Mouse (Mus musculus) gastrocnemius, postnatal 14 days (tissue): Measurements from ENCODE around the gene Btg3. TPM values are rescaled to one million over a fixed set of nuclear protein-coding genes. Genes with fewer than 3 reads are reported as not detected.

Experiments
- DNase-seq: peaks from one replicate; pipeline ENCODE4 v3.0.0; 2021; ENCODE audit warnings: mixed read lengths
- intact Hi-C: fragments of 180-260 bp; cut with DNase I; formaldehyde crosslinking; loops from one replicate; pipeline ENCODE4 v1.15.1; 2025; ENCODE audit warnings: low total_unique reads
- total RNA-seq, 2 experiments: library from RNA; stranded (reverse); gene quantifications; 2 replicates each; pipeline ENCODE4 v1.2.3; 2021

Btg3 gene
- total RNA-seq, 2 experiments from 2014 or later = 5.4 to 7.8 TPM

DNA sequence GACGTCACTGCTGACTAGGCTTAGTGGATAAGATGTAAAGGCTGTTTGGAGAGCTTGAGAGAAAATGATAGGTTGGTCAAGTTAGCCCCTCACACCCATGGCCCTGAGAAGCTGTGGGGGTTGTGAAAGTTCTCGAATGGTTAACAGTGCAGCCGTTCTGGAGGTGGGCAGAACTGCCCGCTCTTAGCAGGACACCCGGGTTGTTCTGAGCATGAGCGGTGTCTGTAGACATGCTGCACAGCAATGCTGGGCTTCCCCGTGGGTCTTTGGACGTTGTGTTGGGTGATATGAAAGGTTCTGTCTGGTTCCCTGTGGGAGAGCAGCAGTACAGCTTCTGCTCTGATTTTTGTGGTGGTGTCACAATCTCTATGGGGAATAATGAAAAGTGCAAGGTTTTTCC, 70.4 kb downstream of the Btg3 start:
- intact Hi-C loops = no loop called here
- DNase-seq = no peak

DNA sequence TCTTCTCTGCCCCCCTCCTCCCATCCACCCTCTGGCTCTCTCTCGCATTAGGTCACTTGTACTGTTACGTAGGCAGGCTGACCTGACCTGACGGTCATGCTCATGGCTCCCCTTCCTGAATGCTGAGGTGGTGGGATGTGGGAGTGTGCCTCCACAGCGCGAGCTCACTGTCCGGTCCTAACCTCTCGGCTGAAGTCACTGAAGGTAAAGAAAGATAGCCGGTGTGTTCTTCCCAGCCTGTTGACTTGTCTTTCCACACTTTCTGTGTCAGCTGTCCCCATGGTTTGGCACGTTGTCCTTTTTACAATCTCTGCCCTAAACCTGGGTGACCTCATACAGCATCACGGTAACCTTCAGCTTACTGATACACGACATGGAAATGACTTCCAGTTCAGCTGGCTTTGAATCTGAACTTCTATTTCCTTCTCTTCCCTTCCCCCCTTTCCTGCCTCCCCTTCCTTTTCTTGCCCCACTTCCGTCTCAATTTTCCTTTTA, 71.3 kb downstream of the Btg3 start:
- no peak for DNase-seq
- intact Hi-C loops = no loop called here

DNA sequence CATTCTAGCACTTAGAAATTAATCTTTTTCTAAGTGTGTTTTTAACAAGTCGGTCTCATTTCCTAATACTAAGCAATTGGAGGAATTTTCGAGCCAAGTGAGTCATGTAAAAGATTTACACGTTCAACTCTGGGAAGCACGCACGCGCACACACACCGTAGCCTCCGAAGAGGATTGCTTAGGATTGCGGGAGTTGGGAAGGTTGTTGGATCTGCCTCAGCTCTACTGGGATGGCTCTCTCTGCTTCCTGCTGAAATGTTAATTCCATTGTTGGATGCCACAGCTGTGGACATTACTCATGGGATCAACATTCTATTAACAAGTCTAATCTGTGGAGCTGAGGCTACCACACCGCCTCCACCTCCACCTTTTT, 74.3 kb downstream of the Btg3 start:
- intact Hi-C loops = no loop called here
- DNase-seq = no peak

DNA sequence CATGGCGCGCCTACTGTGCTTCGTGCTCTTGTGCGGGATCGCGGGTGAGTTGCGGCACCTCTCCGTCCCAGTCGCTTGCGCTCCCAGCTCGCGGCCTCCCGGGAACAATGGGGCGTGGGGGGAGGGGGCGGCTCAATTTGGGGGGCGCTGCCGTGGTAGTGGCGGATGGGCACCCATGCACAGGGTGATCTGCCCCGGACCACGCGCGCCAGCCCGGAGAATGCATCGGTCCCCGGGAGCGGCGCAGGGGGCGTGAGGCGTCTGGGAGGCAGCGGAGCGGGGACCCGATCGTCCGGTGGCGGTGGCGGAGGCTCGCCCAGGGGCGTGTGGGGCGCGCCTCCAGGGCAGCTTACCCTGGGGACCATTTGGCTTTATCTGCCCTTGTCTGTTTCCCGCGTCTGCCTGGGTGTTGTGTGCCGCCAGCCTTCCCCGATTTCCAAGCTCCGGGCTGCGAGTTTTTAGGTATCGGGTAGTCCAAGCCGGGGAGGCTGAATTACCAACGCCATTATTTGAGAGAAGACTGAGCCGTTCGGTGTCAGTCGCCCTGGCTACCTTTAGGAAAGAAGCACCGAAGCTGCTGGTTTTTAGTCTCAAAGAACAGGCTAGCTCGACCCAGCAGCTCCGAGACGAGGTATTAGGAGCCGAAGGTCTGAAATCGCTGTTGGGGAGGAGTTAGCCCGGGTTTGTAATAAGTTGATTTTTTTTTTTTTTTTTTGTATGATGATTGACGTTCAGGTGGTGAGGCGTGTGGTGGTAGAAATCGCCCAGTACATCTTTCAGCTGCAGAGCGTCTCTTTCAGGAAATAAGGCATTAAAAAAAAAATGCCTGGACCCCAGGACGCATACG, 74.9 kb downstream of the Btg3 start:
- no peak for DNase-seq
- intact Hi-C loops = no loop called here

DNA sequence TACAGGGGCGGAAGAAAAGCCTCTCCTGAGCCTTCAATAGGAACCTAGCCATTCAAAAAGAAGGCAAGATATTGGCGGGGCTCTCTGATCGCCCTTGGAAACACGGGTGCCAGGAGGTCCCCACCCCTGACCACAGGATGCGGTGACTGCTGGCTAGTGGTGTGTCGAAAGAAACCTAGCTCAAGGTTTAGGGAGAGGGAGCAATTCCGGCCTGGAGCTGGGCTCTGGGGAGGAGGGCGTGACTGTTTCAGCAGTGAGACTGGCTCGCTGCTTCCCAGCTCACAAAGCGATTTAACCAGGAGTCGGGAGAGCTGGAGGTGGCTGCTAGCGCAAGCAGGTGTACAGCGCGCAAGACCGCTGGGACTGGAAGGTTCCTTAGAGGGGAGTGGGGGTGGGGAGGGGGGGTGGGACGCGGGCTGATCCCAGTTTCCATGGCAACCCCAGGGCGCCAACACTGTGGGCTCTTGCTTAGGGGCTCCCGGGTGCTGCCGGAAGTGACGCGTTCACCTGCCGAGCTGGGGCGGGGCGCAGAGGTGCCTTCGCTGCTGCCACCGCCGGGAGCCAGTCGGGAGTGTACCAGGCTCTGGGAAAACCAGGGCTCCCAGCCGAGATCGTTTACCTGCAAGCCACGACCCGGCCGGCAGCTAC, 75.7 kb downstream of the Btg3 start, which contains the start of gene Cxadr:
Cxadr (plus strand) TSS at position 307 of the 648 bp plus-strand sequence.
- intact Hi-C loops = no loop called here
- peak; percentile 19 for DNase-seq

DNA sequence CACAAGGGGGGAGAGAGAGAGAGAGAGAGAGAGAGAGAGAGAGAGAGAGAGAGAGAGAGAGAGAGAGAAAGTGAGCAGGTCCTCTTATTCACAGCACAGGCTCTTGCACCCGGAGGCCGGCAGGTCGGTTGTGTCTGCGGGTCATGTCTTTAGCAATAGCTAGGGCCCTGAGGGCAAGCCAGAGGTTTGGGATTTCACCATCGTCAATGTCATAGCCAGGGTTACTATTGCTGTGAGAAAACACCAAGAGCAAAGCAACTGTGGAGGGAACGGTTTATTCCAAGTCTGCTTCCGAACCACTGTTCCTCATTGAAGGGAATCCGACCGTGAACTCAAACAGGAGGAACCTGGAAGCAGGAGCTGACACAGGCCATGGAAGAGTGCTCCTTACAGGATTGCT, 80.9 kb downstream of the Btg3 start:
- no peak for DNase-seq
- intact Hi-C loops = no loop called here

DNA sequence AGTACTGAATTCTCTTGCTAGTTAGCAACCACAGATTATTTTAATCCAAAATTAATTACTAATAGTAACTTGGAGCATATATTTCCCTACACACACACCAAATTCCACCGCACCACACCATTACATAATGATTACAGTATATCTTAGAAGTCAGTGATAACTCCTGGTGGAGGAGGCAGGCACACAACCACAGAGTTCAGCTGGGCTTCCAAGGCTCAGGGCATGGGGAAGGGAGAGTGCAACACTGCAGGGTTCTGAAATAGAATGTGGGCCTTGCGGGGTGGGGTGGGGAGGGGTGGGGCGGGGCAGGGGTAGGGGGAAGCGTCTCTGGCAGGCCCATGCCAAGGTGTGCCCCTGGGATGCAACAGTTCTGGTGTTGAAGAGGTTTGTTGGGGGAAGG, 81.4 kb downstream of the Btg3 start:
- intact Hi-C loops = no loop called here
- no peak for DNase-seq

DNA sequence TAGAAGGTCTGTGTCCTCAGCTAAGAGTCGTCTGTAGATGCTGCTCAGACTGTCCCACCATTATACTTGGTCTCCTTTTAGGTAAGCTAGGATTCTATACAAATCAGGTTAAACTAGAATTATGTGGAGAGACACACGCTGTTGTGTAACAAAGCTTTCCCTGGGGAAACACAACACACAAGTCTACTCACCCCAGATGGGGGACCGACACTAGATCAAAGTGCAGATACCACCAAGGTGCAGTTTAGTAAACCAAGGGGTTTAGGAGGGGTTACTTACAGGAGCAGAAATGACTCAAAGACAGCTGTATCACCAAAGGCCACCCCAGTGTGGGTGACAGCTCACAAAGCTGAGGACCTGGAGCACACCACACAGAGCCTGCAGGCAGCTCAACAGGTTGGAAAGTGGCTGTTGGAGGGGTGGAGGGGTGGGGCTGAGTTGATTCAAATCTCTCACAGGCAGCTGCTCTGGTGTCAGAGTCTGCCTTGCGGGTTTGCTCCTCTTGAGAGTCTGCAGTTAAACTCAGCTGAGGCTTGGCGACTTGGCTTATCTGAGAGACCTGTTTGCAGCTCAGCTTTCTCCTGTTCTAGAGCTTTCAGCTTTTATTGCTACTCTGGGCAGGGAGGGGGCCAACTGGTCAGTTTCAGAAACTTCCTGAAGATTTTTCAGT, 82.3 kb downstream of the Btg3 start:
- intact Hi-C loops = no loop called here
- DNase-seq = no peak

DNA sequence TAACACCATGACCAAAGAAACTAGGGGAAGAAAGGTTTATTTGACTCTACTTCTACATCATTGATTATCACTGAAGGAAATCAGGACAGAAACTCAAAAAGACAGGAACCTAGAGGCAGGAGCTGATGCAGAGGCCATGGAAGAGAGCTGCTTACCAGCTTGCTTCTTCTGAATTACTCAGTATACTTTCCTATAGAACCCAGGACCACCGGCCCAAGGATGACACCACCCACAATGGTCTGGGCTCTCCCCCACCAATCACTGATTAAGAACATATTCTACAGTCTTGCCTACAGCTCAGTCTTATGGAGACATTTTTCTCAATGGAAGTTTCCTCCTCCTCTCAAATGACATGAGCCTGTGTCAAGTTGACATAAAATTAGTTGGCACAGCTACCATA, 82.9 kb downstream of the Btg3 start:
- no peak for DNase-seq
- intact Hi-C loops = no loop called here

DNA sequence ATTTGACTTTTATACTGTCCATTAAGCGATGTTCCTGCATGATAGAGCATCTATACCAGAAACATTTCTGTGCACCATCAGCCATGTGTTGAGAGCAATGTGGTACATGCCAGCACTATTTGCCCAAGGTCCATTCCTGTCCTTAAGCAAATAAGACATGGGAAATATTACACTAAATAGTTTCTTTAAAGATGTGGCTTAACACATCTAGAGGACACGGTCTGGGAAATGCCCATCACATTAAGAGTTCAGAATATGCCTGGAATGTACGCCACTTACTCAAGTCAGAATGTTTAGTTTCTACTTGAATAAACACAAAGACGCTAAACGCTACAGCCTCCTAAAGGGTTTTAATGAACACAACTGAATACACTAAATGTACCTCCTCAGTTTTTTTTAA, 93.8 kb downstream of the Btg3 start:
- intact Hi-C loops = no loop called here
- DNase-seq = no peak

Other genes starting within 250 kb of the Btg3 start
- gene Cxadr, start 75.7 kb downstream of the Btg3 start, total RNA-seq = under 1 TPM; 0.29 to 0.84 TPM
- gene D16Ertd472e, start 199.5 kb upstream of the Btg3 start, total RNA-seq = 1 to 10 TPM; 4.6 to 4.8 TPM